Mouse (Mus musculus) heart, adult 2 months (tissue): ENCODE measurements around the gene Wasf1. TPM values are rescaled to one million over a fixed set of nuclear protein-coding genes. Genes with fewer than 3 reads are reported as not detected.

Source experiments
- DNase-seq, 2 experiments: peaks; one replicate each; pipeline ENCODE4 v3.0.0; 2021
- H3K27ac ChIP-seq: fragments of 200-600 bp; 2 replicates; pipeline ENCODE4 v1.8.1; 2022
- H3K27me3 ChIP-seq: fragments of 200-500 bp; 2 replicates; pipeline ENCODE4 v1.6.1; 2012; ENCODE audit warnings: mild to moderate bottlenecking, low read length, inconsistent platforms, mixed read lengths; ENCODE audit not compliant: control insufficient read depth, insufficient read depth
- H3K36me3 ChIP-seq: fragments of 200-500 bp; 2 replicates; pipeline ENCODE4 v1.6.1; 2012; ENCODE audit warnings: low read length, inconsistent platforms; ENCODE audit not compliant: control insufficient read depth, insufficient read depth
- H3K4me1 ChIP-seq: fragments of 200-500 bp; 2 replicates; pipeline ENCODE4 v1.6.1; 2011; ENCODE audit warnings: low read length; ENCODE audit not compliant: control insufficient read depth, insufficient read depth
- H3K4me3 ChIP-seq: fragments of 200-600 bp; 2 replicates; pipeline ENCODE4 v1.8.1; 2022
- H3K79me2 ChIP-seq: fragments of 200-500 bp; replicated peaks from 2 replicates; pipeline ENCODE4 v1.6.1; 2012; ENCODE audit warnings: mild to moderate bottlenecking, inconsistent platforms, low read length, moderate library complexity, mixed read lengths; ENCODE audit not compliant: control insufficient read depth, insufficient read depth
- H3K9ac ChIP-seq: fragments of 200-500 bp; 2 replicates; pipeline ENCODE4 v1.6.1; 2012; ENCODE audit warnings: low read depth, mild to moderate bottlenecking, control low read depth, inconsistent platforms, low read length, mixed read lengths
- CTCF ChIP-seq: fragments of 200-600 bp; IDR thresholded peaks from 2 replicates; pipeline ENCODE4 v1.8.1; 2022; ENCODE audit warnings: antibody characterized with exemption, mild to moderate bottlenecking, moderate library complexity
- EP300 ChIP-seq: fragments of 200-500 bp; IDR thresholded peaks from 2 replicates; pipeline ENCODE4 v1.6.1; 2011; ENCODE audit warnings: low read depth, low read length, control low read depth; ENCODE audit not compliant: insufficient read depth
- POLR2A ChIP-seq: fragments of 200-500 bp; IDR thresholded peaks from 2 replicates; pipeline ENCODE4 v1.6.1; 2011; ENCODE audit warnings: mild to moderate bottlenecking, low read depth, low read length, control low read depth; ENCODE audit not compliant: insufficient read depth
- WGBS: fragments of 180-500 bp; shearing (Covaris S2); methylation state at CpG from one replicate; pipeline ENCODE4 v1.1.7; 2018; 5-methylcytosine and 5-hydroxymethylcytosine counted together
- intact Hi-C: fragments of 180-260 bp; cut with DNase I; formaldehyde crosslinking; loops from one replicate; pipeline ENCODE4 v1.15.1; 2025
- polyA plus RNA-seq: library from polyadenylated mRNA; depleted of rRNA; stranded (reverse); fragments of >200 nt; gene quantifications from 2 replicates; pipeline ENCODE4 v1.2.3, GENCODE M21; 2012
- total RNA-seq, 2 experiments: library from RNA; stranded (reverse); gene quantifications; 2 replicates each; pipeline ENCODE4 v1.2.3; 2021

Gene Wasf1
- total and polyA plus RNA-seq, 3 experiments, result 0.43 to 0.63 (median 0.53) TPM

GRCm38 (mm10) chr10:40882333-40882732, 942 bp upstream of the Wasf1 start:
- Histone ChIP-seq H3K27ac (peak overlapping the region; percentile 78), H3K79me2 (peaks cover 6% of the 10 kb centered on the region), H3K4me3 (peak overlapping the region; percentile 93), H3K4me1 (peaks cover 5% of the 10 kb centered on the region), H3K9ac (peak overlapping the region; percentile 97), H3K36me3 (peaks cover 13% of the 10 kb centered on the region), H3K27me3 (peaks cover 2% of the 10 kb centered on the region; the same call in 1 of the 2 replicates)
- 5% methylated on average over 9 of the region's 9 CpGs for WGBS
- DNase-seq, result no peak
- intact Hi-C loops, result loop anchor here (2.0 to 10.0 kb wide), 2 partner anchors 34 to 198 kb away; partner anchors contain the start of gene Mettl24
- TF ChIP-seq POLR2A, result no peak
- TF ChIP-seq CTCF, result no peak
- no peak for TF ChIP-seq EP300

GRCm38 (mm10) chr10:40883644-40884278, 486 bp downstream of the Wasf1 start:
- no peak for DNase-seq
- Histone ChIP-seq H3K79me2 (peaks cover 2% of the 10 kb centered on the region), H3K4me3 (peak overlapping the region; percentile 93), H3K27ac (no peak overlapping the region; the same call in 1 of the 2 replicates), H3K9ac (peak overlapping the region; percentile 17), H3K36me3 (peaks cover 9% of the 10 kb centered on the region; the same call in 1 of the 2 replicates), H3K4me1 (peaks cover 4% of the 10 kb centered on the region), H3K27me3 (peaks cover 2% of the 10 kb centered on the region; the same call in 1 of the 2 replicates)
- TF ChIP-seq CTCF (no peak), POLR2A (no peak), EP300 (no peak)
- under 1% methylated on average over 87 of the region's 87 CpGs for WGBS
- intact Hi-C loops, result loop anchor here (1.0 to 10.0 kb wide), 3 partner anchors 35 to 234 kb away; partner anchors contain the start of gene Mettl24

- Histone ChIP-seq H3K27me3 (peaks cover 2% of the 10 kb centered on the region; the same call in 1 of the 2 replicates), H3K4me3 (peak overlapping the region; percentile 93), H3K79me2 (peaks cover 2% of the 10 kb centered on the region), H3K36me3 (peaks cover 9% of the 10 kb centered on the region; the same call in 1 of the 2 replicates), H3K4me1 (peaks cover 4% of the 10 kb centered on the region), H3K27ac (no peak overlapping the region), H3K9ac (peak overlapping the region; percentile 17)
- intact Hi-C loops, result loop anchor here (1.0 to 10.0 kb wide), 2 partner anchors 200 to 235 kb away; partner anchors contain the start of gene Mettl24
- DNase-seq, result peak; percentile 38 to 51
- WGBS, result under 1% methylated on average over 40 of the region's 40 CpGs
- TF ChIP-seq POLR2A (no peak), CTCF (peak; percentile 69), EP300 (no peak)
Observed at GRCm38 (mm10) chr10:40884279-40884806, 1.1 kb downstream of the Wasf1 start.

GRCm38 (mm10) chr10:40885432-40885831, 2.2 kb downstream of the Wasf1 start:
- Histone ChIP-seq H3K79me2 (peaks cover under 1% of the 10 kb centered on the region), H3K4me3 (no peak overlapping the region), H3K9ac (no peak overlapping the region), H3K27ac (no peak overlapping the region), H3K36me3 (peaks cover 9% of the 10 kb centered on the region; the same call in 1 of the 2 replicates), H3K27me3 (peaks cover 2% of the 10 kb centered on the region; the same call in 1 of the 2 replicates), H3K4me1 (peaks cover 4% of the 10 kb centered on the region)
- no peak for DNase-seq
- TF ChIP-seq POLR2A, result no peak
- TF ChIP-seq EP300, result no peak
- no peak for TF ChIP-seq CTCF
- intact Hi-C loops, result loop anchor here (10.0 kb wide), 1 partner anchor 201 kb away; the partner anchor contains the start of gene Mettl24
- 92% methylated on average over 7 of the region's 7 CpGs for WGBS

GRCm38 (mm10) chr10:40887316-40887715, 4.0 kb downstream of the Wasf1 start:
- intact Hi-C loops, result loop anchor here (10.0 kb wide), 1 partner anchor 203 kb away; the partner anchor contains the start of gene Mettl24
- no peak overlapping the region for H3K4me3 ChIP-seq
- WGBS, result 78% methylated on average over 2 of the region's 2 CpGs
- H3K79me2 ChIP-seq, result no peaks in the 10 kb centered on the region
- no peak for DNase-seq
- TF ChIP-seq POLR2A (no peak), CTCF (no peak), EP300 (no peak)
- H3K9ac ChIP-seq, result no peak overlapping the region
- peaks cover 2% of the 10 kb centered on the region; the same call in 1 of the 2 replicates for H3K27me3 ChIP-seq
- H3K4me1 ChIP-seq, result peaks cover 2% of the 10 kb centered on the region; the same call in 1 of the 2 replicates
- H3K36me3 ChIP-seq, result no peaks in the 10 kb centered on the region
- H3K27ac ChIP-seq, result no peak overlapping the region
